Mouse (Mus musculus): ENCODE results near the gene Lias. TPM values are rescaled to one million over a fixed set of nuclear protein-coding genes. Genes with fewer than 3 reads are reported as not detected.

Lias gene
- polyA plus RNA-seq, 1 experiment from 2014 or later = 67.8 TPM

Other genes with a start within 250 kb of the Lias start
- gene Wdr19, start 191.8 kb upstream of the Lias start, polyA plus RNA-seq (2016; fragmentation: Nextera tagmentation; extraction: Ambion mirVana) = 7.3 and 8.4 TPM in 2 replicates
- gene Rfc1, start 55.8 kb upstream of the Lias start, polyA plus RNA-seq (2016; fragmentation: Nextera tagmentation; extraction: Ambion mirVana) = 62.2 and 68.1 TPM in 2 replicates
- gene Klb, start 43.2 kb upstream of the Lias start, polyA plus RNA-seq (2016; fragmentation: Nextera tagmentation; extraction: Ambion mirVana) = 0.18 and 2.8 TPM in 2 replicates
- gene Rpl9, start 53 bp upstream of the Lias start, polyA plus RNA-seq (2016; fragmentation: Nextera tagmentation; extraction: Ambion mirVana) = 726 and 840 TPM in 2 replicates
- gene Ugdh, start 44.5 kb downstream of the Lias start, polyA plus RNA-seq (2016; fragmentation: Nextera tagmentation; extraction: Ambion mirVana) = 99.8 and 135 TPM in 2 replicates
- not detected in 2 replicates for gene Gm43552, start 101.3 kb downstream of the Lias start, polyA plus RNA-seq (2016; fragmentation: Nextera tagmentation; extraction: Ambion mirVana)
- gene Smim14, start 145.7 kb downstream of the Lias start, polyA plus RNA-seq (2016; fragmentation: Nextera tagmentation; extraction: Ambion mirVana) = 99.0 and 106 TPM in 2 replicates
- 170 and 199 TPM in 2 replicates for gene Ube2k, start 145.7 kb downstream of the Lias start, polyA plus RNA-seq (2016; fragmentation: Nextera tagmentation; extraction: Ambion mirVana)